Mouse (Mus musculus) ES-Bruce4 (cell line): Measurements from ENCODE around the gene Mat2b.

ENCODE experiments used
- EP300 ChIP-seq: IDR thresholded peaks from 2 replicates; pipeline ENCODE4 v1.6.1; 2011; ENCODE audit warnings: low read depth, low read length; ENCODE audit not compliant: insufficient read depth
- POLR2A ChIP-seq: IDR thresholded peaks from one replicate; pipeline ENCODE4 v1.8.1; 2011; ENCODE audit warnings: low read length; ENCODE audit not compliant: insufficient read depth

- TF ChIP-seq POLR2A: no peak
- no peak for TF ChIP-seq EP300
Measured at GRCm38 (mm10) chr11:40677169-40677568, 17.8 kb downstream of the Mat2b start.
